Mouse (Mus musculus): ENCODE data around the gene Eif3l. TPM values are rescaled to one million over a fixed set of nuclear protein-coding genes. Genes with fewer than 3 reads are reported as not detected.

Eif3l gene
- 56.8 and 56.9 TPM in 2 replicates for polyA plus RNA-seq (2012; rRNA removed)

GRCm38 (mm10) chr15:79074913-79075532 lies at the start of gene Eif3l:
Gene Eif3l (plus strand): TSS chr15:79075179.

GRCm38 (mm10) chr15:79028237-79028738 lies 46.7 kb upstream of the Eif3l start, which contains the start of gene H1f0:
Gene H1f0 (plus strand): TSS chr15:79028450.

GRCm38 (mm10) chr15:79041585-79041984 lies 33.4 kb upstream of the Eif3l start, which contains the start of gene Galr3:
Gene Galr3 (plus strand): TSS chr15:79041885.

GRCm38 (mm10) chr15:79062376-79063159 lies 12.4 kb upstream of the Eif3l start, which contains the start of gene Ankrd54:
Gene Ankrd54 (minus strand): TSS chr15:79062893.

GRCm38 (mm10) chr15:79108421-79109320 lies 33.7 kb downstream of the Eif3l start, which contains the start of gene Micall1:
Gene Micall1 (plus strand): TSS chr15:79108898.

GRCm38 (mm10) chr15:79140866-79141565 lies 66.0 kb downstream of the Eif3l start, which contains the start of the genes Polr2f and 1700088E04Rik:
Gene Polr2f (plus strand): TSS chr15:79141009.
Gene 1700088E04Rik (minus strand): TSS chr15:79141253.

Other genes with a start within 250 kb of the Eif3l start
- gene Cdc42ep1, start 232.6 kb upstream of the Eif3l start, polyA plus RNA-seq (2012; rRNA removed), result 95.3 and 99.7 TPM in 2 replicates
- gene Lgals2, start 219.7 kb upstream of the Eif3l start, polyA plus RNA-seq (2012; rRNA removed), result 1,065 and 1,817 TPM in 2 replicates
- gene Gga1, start 198.0 kb upstream of the Eif3l start, polyA plus RNA-seq (2012; rRNA removed), result 70.1 and 87.7 TPM in 2 replicates
- gene Gm49510, start 175.5 kb upstream of the Eif3l start, polyA plus RNA-seq (2012; rRNA removed), result 0.04 and 0.13 TPM in 2 replicates
- 84.9 and 94.6 TPM in 2 replicates for gene Sh3bp1, start 175.4 kb upstream of the Eif3l start, polyA plus RNA-seq (2012; rRNA removed)
- 4.0 and 6.7 TPM in 2 replicates for gene Pdxp, start 161.3 kb upstream of the Eif3l start, polyA plus RNA-seq (2012; rRNA removed)
- gene Lgals1, start 148.5 kb upstream of the Eif3l start, polyA plus RNA-seq (2012; rRNA removed), result 167 and 196 TPM in 2 replicates
- gene Nol12, start 140.2 kb upstream of the Eif3l start, polyA plus RNA-seq (2012; rRNA removed), result 8.0 and 11.5 TPM in 2 replicates
- 33.4 and 42.2 TPM in 2 replicates for gene Triobp, start 127.5 kb upstream of the Eif3l start, polyA plus RNA-seq (2012; rRNA removed)
- 63.2 and 88.2 TPM in 2 replicates for gene H1f0, start 46.7 kb upstream of the Eif3l start, polyA plus RNA-seq (2012; rRNA removed)
- gene Galr3, start 33.3 kb upstream of the Eif3l start, polyA plus RNA-seq (2012; rRNA removed), result 2.5 and 5.2 TPM in 2 replicates
- gene Ankrd54, start 12.3 kb upstream of the Eif3l start, polyA plus RNA-seq (2012; rRNA removed), result 65.3 and 91.0 TPM in 2 replicates
- 15.1 and 17.8 TPM in 2 replicates for gene Micall1, start 33.7 kb downstream of the Eif3l start, polyA plus RNA-seq (2012; rRNA removed)
- gene Polr2f, start 65.8 kb downstream of the Eif3l start, polyA plus RNA-seq (2012; rRNA removed), result 39.6 and 43.3 TPM in 2 replicates
- gene 1700088E04Rik, start 66.1 kb downstream of the Eif3l start, polyA plus RNA-seq (2012; rRNA removed), result 1.8 and 2.7 TPM in 2 replicates
- 3.5 and 5.8 TPM in 2 replicates for gene Sox10, start 90.1 kb downstream of the Eif3l start, polyA plus RNA-seq (2012; rRNA removed)
- gene Pick1, start 154.0 kb downstream of the Eif3l start, polyA plus RNA-seq (2012; rRNA removed), result 22.0 and 22.7 TPM in 2 replicates
- 0.08 TPM in 1 of 2 replicates, not detected in the other for gene Gm49486, start 154.2 kb downstream of the Eif3l start, polyA plus RNA-seq (2012; rRNA removed)
- 0.37 TPM in 1 of 2 replicates, not detected in the other for gene Slc16a8, start 179.6 kb downstream of the Eif3l start, polyA plus RNA-seq (2012; rRNA removed)
- 3.0 and 7.2 TPM in 2 replicates for gene Baiap2l2, start 210.4 kb downstream of the Eif3l start, polyA plus RNA-seq (2012; rRNA removed)

Data from stomach, adult 2 months (tissue).